Mouse (Mus musculus) forebrain, embryonic 16.5 days (tissue): ENCODE measurements around the gene Adgb. TPM values are rescaled to one million over a fixed set of nuclear protein-coding genes. Genes with fewer than 3 reads are reported as not detected.
A peak's percentile ranks its signal among the peaks of the same experiment; 100 is the strongest.

Experiments used
- ATAC-seq: fragments of 200-750 bp; cut with Nextera tagmentation; 2 replicates; pipeline ENCODE4 v1.8.0; 2017; ENCODE audit warnings: mild to moderate bottlenecking, moderate library complexity
- H3K27ac ChIP-seq: fragments of 300-500 bp; sonication (generic); 2 replicates; pipeline ENCODE4 v1.5.1; 2014; ENCODE audit warnings: low read length, control low read depth
- H3K27me3 ChIP-seq: fragments of 300-500 bp; sonication (generic); replicated peaks from 2 replicates; pipeline ENCODE4 v1.6.1; 2014; ENCODE audit warnings: low read length; ENCODE audit not compliant: control insufficient read depth, insufficient read depth
- H3K36me3 ChIP-seq: fragments of 300-500 bp; sonication (generic); 2 replicates; pipeline ENCODE4 v1.6.1; 2014; ENCODE audit not compliant: control insufficient read depth, insufficient read depth
- H3K4me1 ChIP-seq: fragments of 300-500 bp; sonication (generic); replicated peaks from 2 replicates; pipeline ENCODE4 v1.6.1; 2014; ENCODE audit warnings: low read length; ENCODE audit not compliant: control insufficient read depth, insufficient read depth
- H3K4me2 ChIP-seq: fragments of 300-500 bp; sonication (generic); 2 replicates; pipeline ENCODE4 v1.6.1; 2014; ENCODE audit warnings: mild to moderate bottlenecking, low read length, control low read depth
- H3K4me3 ChIP-seq: fragments of 300-500 bp; sonication (generic); replicated peaks from 2 replicates; pipeline ENCODE4 v1.5.1; 2014; ENCODE audit warnings: mild to moderate bottlenecking, low read length, control low read depth
- H3K9ac ChIP-seq: fragments of 300-500 bp; sonication (generic); replicated peaks from 2 replicates; pipeline ENCODE4 v1.6.1; 2014; ENCODE audit warnings: low read depth, low read length, control low read depth
- H3K9me3 ChIP-seq: fragments of 300-500 bp; sonication (generic); 2 replicates; pipeline ENCODE4 v1.6.1; 2016; ENCODE audit warnings: low read length; ENCODE audit not compliant: control insufficient read depth
- WGBS: fragments of 180-500 bp; shearing (Covaris S2); extraction: QIAGEN DNeasy Blood & Tissue Kit; methylation state at CpG from one replicate; pipeline ENCODE4 v1.1.7; 2014; 5-methylcytosine and 5-hydroxymethylcytosine counted together
- polyA plus RNA-seq: library from polyadenylated mRNA; unstranded; fragments of >200 nt; fragmentation: Nextera tagmentation; extraction: Ambion mirVana; gene quantifications from 2 replicates; pipeline ENCODE4 v1.2.1, GENCODE M21; 2015

Adgb gene
- polyA plus RNA-seq, 1 experiment from 2014 or later, result 0.11 TPM

- no peaks in the 10 kb centered on the region for H3K9me3 ChIP-seq
- no peak overlapping the region for H3K9ac ChIP-seq
- 15% methylated on average over 3 of the region's 3 CpGs for WGBS
- ATAC-seq, result peak; percentile 47
- H3K4me2 ChIP-seq, result no peak overlapping the region
- no peaks in the 10 kb centered on the region for H3K4me1 ChIP-seq
- H3K27me3 ChIP-seq, result no peaks in the 10 kb centered on the region
- H3K36me3 ChIP-seq, result no peaks in the 10 kb centered on the region
- H3K4me3 ChIP-seq, result no peak overlapping the region
- H3K27ac ChIP-seq, result no peak overlapping the region
Observed at GRCm38 (mm10) chr10:10444841-10445466, 27.2 kb downstream of the Adgb start.

GRCm38 (mm10) chr10:10443558-10443957 lies 28.6 kb downstream of the Adgb start:
- no peak overlapping the region for H3K4me3 ChIP-seq

DNA sequence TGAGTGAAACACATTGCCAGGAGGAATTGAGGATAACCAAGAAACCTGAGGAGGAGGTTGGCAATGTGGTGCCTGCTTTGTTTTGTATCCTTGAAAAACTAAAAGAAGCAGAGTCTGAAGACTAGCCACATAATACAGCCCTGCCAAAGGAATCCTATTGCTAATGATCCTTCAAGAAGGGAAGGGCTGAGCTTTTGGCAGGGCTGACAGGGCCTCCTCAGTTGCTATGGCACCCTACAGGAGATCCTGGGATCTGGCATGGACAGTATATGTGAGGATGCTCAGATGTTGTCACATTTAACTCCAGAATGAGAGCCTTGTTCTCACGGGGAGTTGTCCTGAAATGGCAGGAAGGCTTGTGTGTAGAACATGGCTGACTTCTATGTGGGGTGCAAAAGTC lies 37.1 kb downstream of the Adgb start:
- H3K27ac ChIP-seq, result no peak overlapping the region
- H3K4me1 ChIP-seq, result peaks cover 4% of the 10 kb centered on the region; the same call in 1 of the 2 replicates
- H3K9ac ChIP-seq, result no peak overlapping the region
- H3K4me3 ChIP-seq, result no peak overlapping the region
- H3K36me3 ChIP-seq, result no peaks in the 10 kb centered on the region
- 50% methylated on average over 1 of the region's 1 CpGs for WGBS
- H3K27me3 ChIP-seq, result no peaks in the 10 kb centered on the region
- ATAC-seq, result no peak
- no peak overlapping the region for H3K4me2 ChIP-seq
- no peaks in the 10 kb centered on the region for H3K9me3 ChIP-seq

More at GRCm38 (mm10) chr10:10443558-10443957, 28.6 kb downstream of the Adgb start:
- no peaks in the 10 kb centered on the region for H3K27me3 ChIP-seq
- no peaks in the 10 kb centered on the region for H3K4me1 ChIP-seq
- ATAC-seq, result no peak
- H3K4me2 ChIP-seq, result no peak overlapping the region
- H3K27ac ChIP-seq, result no peak overlapping the region
- H3K9ac ChIP-seq, result no peak overlapping the region
- no peaks in the 10 kb centered on the region for H3K36me3 ChIP-seq
- H3K9me3 ChIP-seq, result no peaks in the 10 kb centered on the region

GRCm38 (mm10) chr10:10429635-10430034 lies 42.5 kb downstream of the Adgb start:
- Histone ChIP-seq H3K36me3 (no peaks in the 10 kb centered on the region), H3K9me3 (no peaks in the 10 kb centered on the region), H3K9ac (no peak overlapping the region), H3K4me3 (no peak overlapping the region), H3K4me1 (no peaks in the 10 kb centered on the region), H3K27me3 (no peaks in the 10 kb centered on the region), H3K4me2 (no peak overlapping the region), H3K27ac (no peak overlapping the region)
- 80% methylated on average over 5 of the region's 5 CpGs for WGBS
- no peak for ATAC-seq

DNA sequence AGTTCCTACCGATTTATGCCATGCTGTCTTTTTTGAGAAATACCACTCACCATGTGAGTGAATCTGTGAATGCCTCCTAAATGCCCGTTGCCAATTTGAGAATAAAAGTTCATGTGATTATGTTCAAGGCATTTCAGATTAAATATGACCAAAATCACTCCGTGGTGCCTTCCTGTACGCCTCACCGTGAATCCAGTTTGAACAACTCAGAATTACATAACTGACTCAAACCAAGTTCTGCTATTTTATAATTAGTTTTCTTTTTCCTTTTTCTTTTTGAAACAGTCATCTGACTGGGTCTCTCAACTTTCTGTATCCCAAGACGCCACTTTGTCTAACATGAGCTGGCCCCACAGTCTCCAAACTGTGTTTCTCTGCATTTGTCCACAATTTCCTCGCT lies 43.1 kb downstream of the Adgb start:
- no peaks in the 10 kb centered on the region for H3K9me3 ChIP-seq
- no peak overlapping the region for H3K9ac ChIP-seq
- H3K27me3 ChIP-seq, result no peaks in the 10 kb centered on the region
- H3K4me2 ChIP-seq, result no peak overlapping the region
- H3K36me3 ChIP-seq, result no peaks in the 10 kb centered on the region
- no peak overlapping the region for H3K4me3 ChIP-seq
- no peak for ATAC-seq
- H3K27ac ChIP-seq, result no peak overlapping the region
- WGBS, result 91% methylated on average over 7 of the region's 7 CpGs
- H3K4me1 ChIP-seq, result no peaks in the 10 kb centered on the region

GRCm38 (mm10) chr10:10424383-10424782 lies 47.7 kb downstream of the Adgb start:
- Histone ChIP-seq H3K36me3 (no peaks in the 10 kb centered on the region), H3K9me3 (no peaks in the 10 kb centered on the region), H3K4me3 (no peak overlapping the region), H3K27me3 (no peaks in the 10 kb centered on the region), H3K27ac (no peak overlapping the region), H3K9ac (no peak overlapping the region), H3K4me2 (no peak overlapping the region), H3K4me1 (no peaks in the 10 kb centered on the region)
- ATAC-seq, result no peak
- 90% methylated on average over 2 of the region's 2 CpGs for WGBS

- Histone ChIP-seq H3K27ac (no peak overlapping the region), H3K27me3 (no peaks in the 10 kb centered on the region), H3K9me3 (no peaks in the 10 kb centered on the region), H3K36me3 (no peaks in the 10 kb centered on the region), H3K4me3 (no peak overlapping the region), H3K4me2 (no peak overlapping the region), H3K4me1 (peaks cover 2% of the 10 kb centered on the region), H3K9ac (no peak overlapping the region)
- 78% methylated on average over 5 of the region's 5 CpGs for WGBS
- no peak for ATAC-seq
Observed at GRCm38 (mm10) chr10:10411046-10411445, 61.1 kb downstream of the Adgb start.

GRCm38 (mm10) chr10:10408166-10408565 lies 64.0 kb downstream of the Adgb start:
- ATAC-seq, result peak; percentile 93
- 44% methylated on average over 3 of the region's 3 CpGs for WGBS
- H3K27me3 ChIP-seq, result no peaks in the 10 kb centered on the region

DNA sequence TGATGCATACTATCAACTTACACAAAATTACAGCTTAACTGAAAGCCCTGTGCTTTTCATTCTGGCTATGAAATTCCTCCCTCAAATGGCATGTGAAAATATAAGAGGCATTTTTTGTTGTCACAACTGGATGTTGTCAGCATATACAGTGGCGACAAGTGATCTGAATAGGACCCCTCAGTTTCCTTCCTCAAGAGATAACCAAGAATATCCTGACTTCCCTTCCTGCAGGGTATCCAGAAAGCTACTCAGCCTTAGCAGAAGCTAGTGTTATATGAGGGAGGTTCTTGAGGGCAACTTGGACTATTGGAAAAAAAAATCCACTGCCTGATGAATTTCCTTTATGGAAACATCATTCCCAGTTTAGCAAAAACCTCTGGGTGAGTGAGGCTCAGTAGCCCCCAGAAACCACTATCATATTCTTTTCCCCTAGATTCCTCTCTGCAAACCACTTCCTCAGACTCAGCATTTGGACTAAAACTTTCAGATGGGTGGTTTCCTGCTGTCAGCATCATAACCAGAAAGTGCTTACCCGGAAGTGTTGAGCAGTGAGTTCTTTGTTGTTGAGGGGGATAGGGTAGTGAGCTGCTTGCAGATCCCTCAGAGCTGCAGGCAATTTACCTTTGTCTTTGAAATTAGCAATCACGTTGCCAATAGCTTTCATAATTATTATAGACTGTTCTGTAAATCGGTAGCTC lies 76.2 kb downstream of the Adgb start:
- Histone ChIP-seq H3K27me3 (no peaks in the 10 kb centered on the region), H3K4me1 (no peaks in the 10 kb centered on the region), H3K9me3 (no peaks in the 10 kb centered on the region), H3K36me3 (no peaks in the 10 kb centered on the region), H3K27ac (no peak overlapping the region), H3K4me3 (no peak overlapping the region), H3K9ac (no peak overlapping the region), H3K4me2 (no peak overlapping the region)
- 70% methylated on average over 4 of the region's 4 CpGs for WGBS
- ATAC-seq, result no peak

More at GRCm38 (mm10) chr10:10408166-10408565, 64.0 kb downstream of the Adgb start:
- H3K36me3 ChIP-seq, result no peaks in the 10 kb centered on the region
- H3K4me2 ChIP-seq, result no peak overlapping the region
- H3K9me3 ChIP-seq, result no peaks in the 10 kb centered on the region
- H3K4me1 ChIP-seq, result peaks cover 2% of the 10 kb centered on the region
- H3K4me3 ChIP-seq, result no peak overlapping the region
- H3K9ac ChIP-seq, result no peak overlapping the region
- H3K27ac ChIP-seq, result no peak overlapping the region
